Mouse (Mus musculus) midbrain, embryonic 15.5 days (tissue): ENCODE measurements at regions not wholly inside any gene's neighbourhood (a gene's known extent, or its start where the extent isn't known, plus 50 kb on each side); places are given as distances from the start of the nearest gene placed in this dataset.

Experiments
- microRNA counts: library from miRNA; unstranded; fragments of <30 nt; microRNA quantifications from one replicate; lab custom pipeline; 2016
- microRNA-seq: library from miRNA; unstranded; fragments of <30 nt; microRNA quantifications from one replicate; pipeline ENCODE4, GENCODE M21; 2016

MicroRNAs encoded in the stretch of these regions (microRNA counts, 519-probe panel; counts per million panel counts)
- 2,548 counts per million, percentile 52 among the panel's probes with 10 or more counts for microRNA mmu-miR-205 (lab: Ali Mortazavi, UCI)

Small RNA genes in the stretch of these regions (microRNA-seq; reads per million reads assigned to microRNA genes)
- gene Mir205, result 61.4 reads per million, percentile 48 among the genes with 10 or more reads in this experiment
